Mouse (Mus musculus) heart, adult 2 months (tissue): Measurements from ENCODE around the gene B4gat1. TPM values are rescaled to one million over a fixed set of nuclear protein-coding genes. Genes with fewer than 3 reads are reported as not detected.

Experiments used
- DNase-seq, 2 experiments: peaks; one replicate each; pipeline ENCODE4 v3.0.0; 2021
- H3K27ac ChIP-seq: fragments of 200-600 bp; 2 replicates; pipeline ENCODE4 v1.8.1; 2022
- H3K27me3 ChIP-seq: fragments of 200-500 bp; 2 replicates; pipeline ENCODE4 v1.6.1; 2012; ENCODE audit warnings: mild to moderate bottlenecking, low read length, inconsistent platforms, mixed read lengths; ENCODE audit not compliant: control insufficient read depth, insufficient read depth
- H3K36me3 ChIP-seq: fragments of 200-500 bp; 2 replicates; pipeline ENCODE4 v1.6.1; 2012; ENCODE audit warnings: low read length, inconsistent platforms; ENCODE audit not compliant: control insufficient read depth, insufficient read depth
- H3K4me1 ChIP-seq: fragments of 200-500 bp; 2 replicates; pipeline ENCODE4 v1.6.1; 2011; ENCODE audit warnings: low read length; ENCODE audit not compliant: control insufficient read depth, insufficient read depth
- H3K4me3 ChIP-seq: fragments of 200-600 bp; 2 replicates; pipeline ENCODE4 v1.8.1; 2022
- H3K79me2 ChIP-seq: fragments of 200-500 bp; replicated peaks from 2 replicates; pipeline ENCODE4 v1.6.1; 2012; ENCODE audit warnings: mild to moderate bottlenecking, inconsistent platforms, low read length, moderate library complexity, mixed read lengths; ENCODE audit not compliant: control insufficient read depth, insufficient read depth
- H3K9ac ChIP-seq: fragments of 200-500 bp; 2 replicates; pipeline ENCODE4 v1.6.1; 2012; ENCODE audit warnings: low read depth, mild to moderate bottlenecking, control low read depth, inconsistent platforms, low read length, mixed read lengths
- CTCF ChIP-seq: fragments of 200-600 bp; IDR thresholded peaks from 2 replicates; pipeline ENCODE4 v1.8.1; 2022; ENCODE audit warnings: antibody characterized with exemption, mild to moderate bottlenecking, moderate library complexity
- EP300 ChIP-seq: fragments of 200-500 bp; IDR thresholded peaks from 2 replicates; pipeline ENCODE4 v1.6.1; 2011; ENCODE audit warnings: low read depth, low read length, control low read depth; ENCODE audit not compliant: insufficient read depth
- POLR2A ChIP-seq: fragments of 200-500 bp; IDR thresholded peaks from 2 replicates; pipeline ENCODE4 v1.6.1; 2011; ENCODE audit warnings: mild to moderate bottlenecking, low read depth, low read length, control low read depth; ENCODE audit not compliant: insufficient read depth
- WGBS: fragments of 180-500 bp; shearing (Covaris S2); methylation state at CpG from one replicate; pipeline ENCODE4 v1.1.7; 2018; 5-methylcytosine and 5-hydroxymethylcytosine counted together
- intact Hi-C: fragments of 180-260 bp; cut with DNase I; formaldehyde crosslinking; loops from one replicate; pipeline ENCODE4 v1.15.1; 2025
- polyA plus RNA-seq: library from polyadenylated mRNA; depleted of rRNA; stranded (reverse); fragments of >200 nt; gene quantifications from 2 replicates; pipeline ENCODE4 v1.2.3, GENCODE M21; 2012
- total RNA-seq, 2 experiments: library from RNA; stranded (reverse); gene quantifications; 2 replicates each; pipeline ENCODE4 v1.2.3; 2021

Gene B4gat1
- total and polyA plus RNA-seq, 3 experiments: 43.2 to 43.8 (median 43.2) TPM

DNA sequence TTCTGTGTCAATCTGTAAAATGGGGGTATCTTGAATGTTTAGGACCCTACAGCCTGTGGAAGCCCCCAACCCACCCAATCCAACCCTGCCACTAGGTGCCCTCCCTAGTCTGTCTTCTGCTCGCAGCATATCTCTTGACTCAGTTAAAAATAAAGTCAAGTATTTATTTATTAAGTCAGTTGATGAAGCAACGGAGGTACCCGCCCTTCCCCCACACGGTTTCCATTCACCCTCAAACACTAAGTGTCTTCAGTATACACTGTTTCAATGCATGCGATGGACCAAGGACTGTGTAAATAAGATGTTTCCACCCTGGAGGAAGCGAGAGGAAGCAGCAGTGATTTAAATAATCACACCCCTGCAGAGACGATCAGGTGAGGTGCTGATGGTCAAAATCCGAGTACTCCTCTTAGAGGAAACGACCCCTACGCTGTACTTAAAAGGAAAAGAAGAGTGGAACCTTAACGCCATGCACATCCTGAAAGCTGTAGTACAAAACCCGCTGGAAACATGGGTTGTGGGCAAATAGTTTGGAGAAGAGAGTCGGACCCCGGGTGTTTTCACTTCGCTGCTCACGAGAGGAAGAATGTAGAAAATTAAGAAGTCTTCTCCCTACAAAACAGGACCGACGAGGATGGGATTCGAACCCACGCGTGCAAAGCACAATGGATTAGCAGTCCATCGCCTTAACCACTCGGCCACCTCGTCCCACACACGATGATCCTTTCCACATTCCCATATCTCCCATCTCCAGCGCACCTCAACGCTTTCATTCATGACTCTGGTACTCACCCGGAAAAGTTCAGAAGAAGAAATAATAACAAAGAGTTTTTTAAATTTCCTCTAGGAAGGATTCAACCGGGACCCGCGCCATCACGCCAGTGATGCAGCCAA, 701 bp upstream of the B4gat1 start:
- peak overlapping the region; percentile 88 for H3K27ac ChIP-seq
- TF ChIP-seq POLR2A: no peak
- peak; percentile 75; the same call in 1 of the 2 replicates for TF ChIP-seq EP300
- intact Hi-C loops: loop anchor here (5.0 kb wide), 1 partner anchor 49 kb away; the partner anchor contains the start of genes Tmem151a and Yif1a

DNA sequence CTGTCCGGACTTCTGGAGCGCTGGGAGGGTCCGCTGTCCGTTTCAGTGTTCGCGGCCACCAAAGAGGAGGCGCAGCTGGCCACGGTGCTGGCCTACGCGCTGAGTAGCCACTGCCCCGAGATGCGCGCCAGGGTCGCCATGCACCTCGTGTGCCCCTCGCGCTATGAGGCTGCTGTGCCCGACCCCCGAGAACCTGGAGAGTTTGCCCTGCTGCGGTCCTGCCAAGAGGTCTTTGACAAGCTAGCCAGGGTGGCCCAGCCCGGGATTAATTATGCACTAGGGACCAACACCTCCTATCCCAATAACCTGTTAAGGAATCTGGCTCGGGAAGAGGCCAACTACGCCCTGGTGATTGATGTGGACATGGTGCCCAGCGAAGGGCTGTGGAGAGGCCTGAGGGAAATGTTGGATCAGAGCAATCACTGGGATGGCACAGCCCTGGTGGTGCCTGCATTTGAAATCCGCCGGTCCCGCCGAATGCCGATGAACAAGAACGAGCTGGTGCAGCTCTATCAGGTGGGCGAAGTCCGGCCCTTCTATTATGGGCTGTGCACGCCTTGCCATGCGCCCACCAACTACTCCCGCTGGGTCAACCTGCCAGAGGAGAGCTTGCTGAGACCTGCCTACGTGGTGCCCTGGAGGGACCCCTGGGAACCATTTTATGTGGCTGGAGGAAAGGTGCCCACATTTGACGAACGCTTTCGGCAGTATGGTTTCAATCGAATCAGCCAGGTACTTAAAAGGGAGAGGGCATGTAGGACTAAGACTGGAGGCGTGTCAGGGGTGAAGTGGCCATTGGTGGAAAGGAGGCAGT, 882 bp downstream of the B4gat1 start:
- Histone ChIP-seq H3K4me1 (peaks cover 12% of the 10 kb centered on the region), H3K4me3 (peak overlapping the region; percentile 79), H3K9ac (peak overlapping the region; percentile 94), H3K27me3 (no peaks in the 10 kb centered on the region), H3K79me2 (no peaks in the 10 kb centered on the region), H3K36me3 (no peaks in the 10 kb centered on the region), H3K27ac (peak overlapping the region; percentile 88)
- WGBS: 13% methylated on average over 41 of the region's 41 CpGs
- TF ChIP-seq CTCF (no peak), POLR2A (no peak), EP300 (no peak)
- no peak for DNase-seq
- intact Hi-C loops: loop anchor here (5.0 kb wide), 1 partner anchor 48 kb away; the partner anchor contains the start of genes Tmem151a and Yif1a

More for the DNA sequence above, 701 bp upstream of the B4gat1 start:
- peak; percentile 81 to 87 for DNase-seq
- Histone ChIP-seq H3K4me3 (peak overlapping the region; percentile 79), H3K9ac (no peak overlapping the region), H3K27me3 (no peaks in the 10 kb centered on the region), H3K4me1 (peaks cover 12% of the 10 kb centered on the region), H3K36me3 (no peaks in the 10 kb centered on the region), H3K79me2 (no peaks in the 10 kb centered on the region)
- 5% methylated on average over 32 of the region's 32 CpGs for WGBS

DNA sequence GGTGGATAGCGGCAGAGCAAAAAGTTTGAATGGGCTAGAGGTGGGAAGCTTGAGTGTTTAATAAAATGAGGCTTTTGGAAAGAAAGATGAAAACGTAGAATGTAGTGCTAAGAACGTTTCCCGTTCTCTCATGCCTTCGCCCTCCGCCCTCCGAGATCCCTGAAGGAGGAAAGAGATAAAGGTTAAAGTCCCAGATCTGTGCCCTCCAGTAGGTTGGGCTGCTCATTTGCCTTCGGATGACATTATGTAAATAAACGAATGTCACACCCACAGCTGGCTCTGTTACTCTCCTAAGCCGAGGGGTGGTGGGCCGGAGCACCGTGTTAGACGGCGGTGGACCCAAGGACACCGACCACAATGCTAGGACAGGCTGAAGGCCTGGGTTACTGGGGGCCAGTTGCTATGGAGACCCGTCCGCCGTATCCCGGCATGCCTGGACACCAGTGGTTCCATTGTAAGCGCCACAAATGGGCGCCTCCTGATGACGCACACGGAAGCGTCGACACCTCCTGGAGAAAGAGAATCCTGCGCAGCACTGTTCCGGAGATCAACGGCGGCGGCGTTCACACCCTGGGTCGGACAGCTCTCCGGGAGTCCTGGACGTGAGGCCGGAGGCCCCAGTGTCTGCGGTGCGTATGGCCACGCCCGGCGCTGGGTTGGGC, 2.4 kb downstream of the B4gat1 start, which contains the start of gene Brms1:
TSS of gene Brms1 (plus strand) at position 493 of the 662 bp plus-strand sequence.
- Histone ChIP-seq H3K4me1 (peaks cover 12% of the 10 kb centered on the region), H3K27me3 (no peaks in the 10 kb centered on the region), H3K27ac (peak within 1 kb of the TSS; percentile 76), H3K79me2 (no peaks in the 10 kb centered on the region), H3K36me3 (no peaks in the 10 kb centered on the region), H3K4me3 (peak within 1 kb of the TSS; percentile 65), H3K9ac (peak within 1 kb of the TSS; percentile 73)
- WGBS: 3% methylated on average over 40 of the region's 40 CpGs
- DNase-seq: peak; percentile 91 to 93
- peak; percentile 82 for TF ChIP-seq EP300
- peak; percentile 12; the same call in 1 of the 2 replicates for TF ChIP-seq CTCF
- TF ChIP-seq POLR2A: peak; percentile 84
- intact Hi-C loops: no loop called here

DNA sequence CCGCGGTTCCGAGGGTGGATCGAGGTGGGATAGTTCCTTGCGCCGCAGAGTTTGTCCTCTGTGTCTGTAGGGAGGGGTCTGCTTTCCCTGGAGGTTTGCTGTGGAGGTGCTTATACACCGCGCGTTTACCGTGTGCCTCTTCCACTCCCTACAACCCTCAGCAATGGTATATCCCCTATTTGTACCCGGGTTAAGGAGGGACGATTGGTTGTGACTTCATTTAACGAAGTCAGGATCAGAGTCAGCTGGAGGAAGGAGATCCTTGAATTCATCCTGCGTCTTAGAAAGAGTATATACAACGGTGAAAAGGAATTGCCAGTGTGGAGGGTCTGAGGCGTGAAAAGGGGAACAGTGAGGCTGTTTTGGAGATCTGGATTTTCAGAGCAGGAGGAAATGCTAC, 3.0 kb downstream of the B4gat1 start:
- no peaks in the 10 kb centered on the region for H3K79me2 ChIP-seq
- H3K9ac ChIP-seq: peak overlapping the region; percentile 73
- WGBS: 2% methylated on average over 16 of the region's 16 CpGs
- intact Hi-C loops: no loop called here
- peaks cover 12% of the 10 kb centered on the region for H3K4me1 ChIP-seq
- DNase-seq: no peak
- H3K36me3 ChIP-seq: no peaks in the 10 kb centered on the region
- H3K27me3 ChIP-seq: no peaks in the 10 kb centered on the region
- TF ChIP-seq CTCF (no peak), POLR2A (no peak), EP300 (no peak)
- H3K27ac ChIP-seq: peak overlapping the region; percentile 76
- peak overlapping the region; percentile 65 for H3K4me3 ChIP-seq

DNA sequence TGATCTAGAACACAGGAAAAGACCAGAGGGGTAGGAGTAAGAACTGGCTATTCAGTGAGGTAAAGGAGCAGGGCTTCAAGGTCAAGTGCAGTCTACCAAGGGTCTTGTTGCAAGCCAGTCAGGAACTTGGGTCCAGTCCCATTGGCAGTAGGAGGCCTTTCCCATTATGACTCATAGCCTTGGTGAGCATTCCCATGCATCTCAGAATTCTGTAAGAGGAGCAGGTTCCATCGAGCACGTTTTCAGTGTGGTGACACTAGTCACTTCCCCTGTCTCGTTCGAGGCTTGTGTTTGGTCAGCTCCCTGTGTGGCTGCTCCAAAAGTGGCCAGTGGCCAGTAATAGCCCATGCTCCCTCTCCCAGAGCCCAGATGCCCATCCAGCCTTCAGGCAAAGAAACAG, 6.9 kb downstream of the B4gat1 start:
- 50% methylated on average over 4 of the region's 4 CpGs for WGBS
- H3K79me2 ChIP-seq: no peaks in the 10 kb centered on the region
- H3K36me3 ChIP-seq: no peaks in the 10 kb centered on the region
- intact Hi-C loops: no loop called here
- no peak overlapping the region for H3K9ac ChIP-seq
- no peak for DNase-seq
- peaks cover 5% of the 10 kb centered on the region; the same call in 1 of the 2 replicates for H3K4me1 ChIP-seq
- no peak overlapping the region for H3K4me3 ChIP-seq
- TF ChIP-seq CTCF: no peak
- no peak for TF ChIP-seq POLR2A
- no peak for TF ChIP-seq EP300
- no peaks in the 10 kb centered on the region for H3K27me3 ChIP-seq
- no peak overlapping the region for H3K27ac ChIP-seq
